Mouse (Mus musculus): Measurements from ENCODE around the gene Kcnh4.
A peak's percentile ranks its signal among the peaks of the same experiment; 100 is the strongest.

The Kcnh4 gene

DNA sequence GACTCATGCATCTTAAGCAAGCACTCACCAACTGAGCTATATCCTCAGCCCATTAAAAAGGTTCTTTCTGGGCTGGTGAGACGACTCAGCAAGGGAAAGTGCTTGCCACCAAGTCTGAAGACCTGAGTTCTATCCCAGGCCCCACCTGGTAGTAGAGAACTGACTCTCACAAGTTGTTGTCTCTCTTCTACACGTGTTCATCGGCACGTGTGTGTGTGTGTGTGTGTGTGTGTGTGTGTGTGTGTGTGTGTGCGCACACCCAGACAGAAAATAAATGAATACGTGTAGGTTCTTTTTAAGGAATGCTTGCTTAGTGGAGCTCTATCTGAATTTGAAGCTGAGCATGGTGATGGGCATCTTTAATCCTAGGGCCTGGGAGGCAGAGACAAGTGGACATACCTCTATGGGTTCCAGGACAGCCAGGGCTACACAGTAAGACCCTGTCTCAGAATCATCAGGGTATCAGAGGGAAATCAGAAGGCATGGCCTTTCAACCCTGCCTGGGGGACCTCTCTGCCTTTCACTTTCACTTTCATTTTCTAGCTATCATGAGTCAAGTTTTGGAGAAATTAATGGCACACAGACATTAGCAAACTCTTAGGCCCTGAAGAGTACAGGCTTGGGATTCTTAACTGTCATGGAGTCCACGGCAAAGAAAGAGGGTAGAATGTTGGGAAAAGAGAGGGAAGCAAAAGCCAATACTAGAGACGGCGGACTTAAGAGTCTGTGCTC is 24.4 kb downstream of the Kcnh4 start:
- no peak for DNase-seq (ENCODE audit: low read depth, low spot score)

DNA sequence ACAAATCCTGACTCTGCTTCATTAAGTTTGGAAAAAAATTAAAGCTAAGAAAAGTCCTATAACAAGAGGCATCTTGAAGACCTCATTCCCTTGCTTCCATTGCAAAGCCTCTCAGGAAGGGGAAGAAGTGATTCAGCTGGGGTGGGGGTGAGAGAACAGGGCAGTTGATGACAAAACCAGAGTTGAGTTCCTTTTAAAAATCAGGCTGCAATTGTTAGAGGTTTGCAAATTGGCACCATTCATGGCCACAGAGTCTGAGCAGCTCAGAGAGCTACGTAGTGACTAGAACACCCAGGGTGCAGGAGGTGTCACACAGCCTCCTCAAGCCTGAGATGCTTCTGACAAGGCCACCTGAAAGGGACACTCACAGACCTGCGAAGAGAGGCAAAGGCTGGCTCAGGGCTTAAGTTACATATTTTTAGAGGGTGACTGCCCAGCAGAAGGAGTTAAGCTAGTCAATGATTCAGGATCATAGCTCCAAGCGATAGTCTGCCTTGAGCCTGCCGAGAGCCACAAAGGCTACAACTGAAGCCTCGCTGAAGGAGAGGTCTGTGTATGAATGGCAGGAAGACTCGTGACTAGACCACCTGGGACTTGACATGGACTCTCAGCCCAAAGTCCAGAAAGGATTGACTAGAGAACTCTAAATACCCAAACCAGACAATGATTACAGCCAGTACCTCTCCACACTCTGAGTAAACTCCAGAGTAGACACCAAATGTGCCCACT is 29.1 kb downstream of the Kcnh4 start:
- DNase-seq (ENCODE audit: low read depth, low spot score): no peak

DNA sequence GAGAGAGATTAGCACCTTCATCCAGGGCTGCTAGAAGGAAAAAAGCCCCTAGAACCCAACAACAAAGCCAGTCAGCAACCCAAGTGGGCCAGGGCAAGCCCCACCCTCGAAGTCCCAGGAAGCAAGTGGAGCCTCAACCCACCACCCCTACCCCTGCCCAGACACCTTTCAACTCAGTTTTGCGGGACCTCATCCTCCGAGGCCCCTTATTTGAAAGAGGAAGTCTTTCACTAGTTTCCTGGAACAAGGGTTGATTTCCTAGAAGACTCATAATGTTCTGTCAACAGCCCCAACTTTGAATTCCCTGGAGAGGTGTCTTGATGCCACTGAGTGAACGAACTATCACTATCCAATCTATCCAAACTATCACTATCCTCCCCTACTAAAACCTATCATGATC is 29.8 kb downstream of the Kcnh4 start:
- no peak for DNase-seq (ENCODE audit: low read depth, low spot score)

DNA sequence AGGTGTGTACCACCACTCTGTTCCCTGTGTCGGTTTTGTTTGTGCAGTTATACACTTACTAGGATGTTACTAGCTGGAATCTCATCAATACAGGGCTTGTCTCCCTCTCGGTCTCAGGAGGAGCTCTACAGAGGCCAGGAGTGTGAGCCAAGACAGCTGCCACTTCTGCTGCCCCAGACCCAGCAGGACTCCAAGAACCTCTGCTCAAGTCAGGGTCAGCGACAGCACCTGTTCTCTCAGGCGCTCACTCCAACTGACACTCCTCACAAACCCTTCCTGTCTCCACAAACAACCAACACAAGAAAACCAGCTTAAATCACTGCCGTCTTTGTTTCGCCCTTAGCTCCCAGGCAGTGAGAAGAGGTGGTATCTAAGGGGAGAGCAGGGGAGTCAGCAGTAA is 31.1 kb downstream of the Kcnh4 start:
- no peak for DNase-seq (ENCODE audit: low read depth, low spot score)

DNA sequence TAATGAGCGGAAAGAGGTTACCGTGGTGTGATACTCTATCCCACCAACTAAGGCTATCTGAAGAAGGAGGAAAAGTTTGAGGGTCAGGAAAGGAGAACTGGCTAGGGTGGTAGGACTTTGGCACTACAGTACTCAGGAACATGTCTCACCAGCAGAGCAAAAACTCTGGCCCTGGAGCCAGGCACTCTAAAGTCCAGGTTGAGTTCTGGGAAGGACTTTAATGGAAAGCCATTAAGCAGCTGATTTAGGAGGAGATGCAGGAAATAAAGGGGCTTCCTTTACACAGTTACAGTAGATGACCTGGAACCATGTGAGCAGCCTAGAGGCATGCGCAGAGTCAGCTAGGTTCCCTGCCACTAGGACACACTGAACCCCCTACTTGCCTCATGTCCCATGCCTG is 32.5 kb downstream of the Kcnh4 start:
- DNase-seq (ENCODE audit: low read depth, low spot score): no peak

DNA sequence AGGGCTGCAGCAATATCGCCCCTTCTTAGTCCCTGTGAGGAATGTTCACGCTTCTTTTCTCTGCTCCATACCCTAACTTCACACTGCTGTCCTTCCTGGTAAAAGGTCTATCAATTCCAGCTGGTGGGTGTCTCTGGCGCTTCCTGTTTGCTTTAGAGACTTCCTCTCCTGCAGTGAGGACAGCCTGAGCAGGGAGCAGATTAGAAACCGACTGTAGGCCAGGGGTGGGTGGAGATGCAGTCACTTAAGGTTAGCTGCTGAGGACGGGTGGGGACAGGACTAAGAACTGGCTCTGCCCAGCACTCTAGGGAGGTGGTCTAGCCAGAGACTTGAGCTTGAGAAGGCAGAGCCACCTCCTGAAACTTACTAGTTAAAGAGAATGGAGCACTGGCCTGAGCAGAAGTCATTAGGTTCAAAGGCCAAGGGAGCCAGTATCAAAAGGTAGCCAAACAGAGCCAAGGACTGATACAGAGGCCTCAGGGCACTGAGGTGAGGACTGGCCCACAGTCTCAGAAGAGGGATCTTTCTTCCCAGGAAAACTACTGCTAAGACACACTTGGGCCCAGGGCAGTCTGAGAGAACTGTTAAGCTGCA is 34.7 kb downstream of the Kcnh4 start:
- DNase-seq (ENCODE audit: low read depth, low spot score): no peak

DNA sequence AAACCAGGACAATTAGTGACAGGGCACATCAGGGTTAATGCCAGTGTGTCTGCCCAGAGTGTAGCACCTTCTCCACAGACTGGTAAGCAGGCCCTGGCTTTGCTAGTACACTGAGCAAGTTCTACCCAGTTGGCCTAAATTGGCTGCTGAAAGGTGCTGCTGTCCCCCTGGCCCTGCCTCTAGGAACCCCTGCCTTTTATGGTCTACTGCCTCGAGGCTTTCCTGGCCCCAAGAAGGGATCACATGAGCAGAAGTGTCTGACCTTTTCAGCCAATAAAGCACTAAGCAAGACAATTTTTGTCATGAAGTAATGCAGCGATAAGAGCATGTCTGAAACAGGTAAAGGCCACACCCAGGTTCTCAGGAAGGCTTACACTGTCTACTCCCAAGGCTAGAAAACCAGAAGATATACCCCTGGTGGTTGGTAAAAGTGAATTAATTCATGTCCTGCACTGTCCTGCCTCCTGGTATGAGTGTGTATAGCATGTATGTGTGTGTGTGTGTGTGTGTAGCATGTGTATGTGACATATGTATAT is 37.2 kb downstream of the Kcnh4 start:
- no peak for DNase-seq (ENCODE audit: low read depth, low spot score)

DNA sequence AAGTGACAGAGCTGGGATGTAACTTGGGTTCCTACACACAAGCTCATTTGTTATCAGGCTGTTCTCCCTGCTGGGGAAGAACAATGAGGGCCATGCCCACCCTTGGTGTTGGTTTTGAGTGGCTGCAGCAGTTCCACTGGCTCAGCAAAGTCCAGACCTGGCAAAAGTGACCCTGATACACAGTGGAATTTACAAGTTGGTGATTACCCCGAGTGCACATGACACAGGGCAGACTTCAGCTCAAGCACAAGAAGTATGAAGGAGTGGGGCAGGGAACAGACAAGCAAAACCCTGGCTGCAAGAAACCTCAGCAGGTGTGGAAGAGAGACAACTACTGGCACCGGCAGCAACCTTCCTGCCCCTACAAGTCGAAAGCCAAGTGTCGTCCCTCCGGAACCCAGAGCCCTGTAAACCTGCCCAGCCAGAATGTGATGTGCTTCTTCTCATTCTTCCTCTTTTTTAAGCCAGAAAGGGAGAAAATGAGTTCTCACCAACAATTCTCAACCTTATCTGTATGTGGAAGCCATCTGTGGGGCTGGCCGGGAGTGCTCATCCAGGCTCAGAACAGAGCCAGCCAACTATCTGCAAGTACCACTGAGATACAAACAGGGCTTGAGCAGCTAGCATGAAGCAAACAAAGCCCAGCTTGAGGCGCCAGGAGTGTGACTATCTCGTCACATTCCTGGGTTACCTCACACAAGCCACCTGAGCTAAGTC is 37.8 kb downstream of the Kcnh4 start:
- DNase-seq (ENCODE audit: low read depth, low spot score): no peak

DNA sequence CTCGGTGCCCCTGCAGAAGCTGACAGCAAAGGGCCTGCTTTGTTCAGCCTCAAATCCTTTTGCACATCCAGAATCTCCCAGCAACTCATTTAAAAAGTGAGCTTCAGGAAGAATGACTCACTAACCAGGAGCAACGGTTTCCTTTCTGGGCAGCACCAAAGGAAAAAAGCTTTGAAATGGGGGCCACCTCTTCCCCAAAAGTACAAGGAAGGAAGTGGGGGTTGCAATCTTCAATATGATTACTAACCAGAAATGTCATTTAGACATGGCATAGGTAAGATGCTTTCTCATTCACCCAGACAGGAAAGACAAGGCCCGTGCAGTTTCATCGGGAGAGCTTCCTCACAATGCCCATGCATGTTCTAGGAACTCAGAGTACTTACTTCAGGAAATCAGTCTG is 38.5 kb downstream of the Kcnh4 start:
- DNase-seq (ENCODE audit: low read depth, low spot score): no peak

DNA sequence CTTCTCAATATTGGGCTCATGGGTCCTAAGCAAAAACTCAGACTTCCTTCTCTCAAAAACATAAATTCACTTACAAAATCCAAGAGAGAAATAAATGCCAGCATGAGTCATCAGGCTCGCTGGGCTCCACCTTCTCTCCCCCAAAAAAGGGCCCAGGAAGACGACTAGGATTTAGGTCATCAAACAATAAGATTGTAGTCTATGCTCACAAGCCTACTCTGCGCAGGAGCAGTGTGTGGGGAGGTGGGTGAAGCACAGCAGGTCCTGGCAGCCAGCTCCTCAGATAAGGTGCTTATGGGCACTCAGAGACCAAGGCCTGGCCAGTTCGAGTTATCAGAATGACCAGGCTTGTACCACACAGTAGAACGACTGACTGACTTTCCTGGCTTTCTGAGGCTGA is 39.4 kb downstream of the Kcnh4 start:
- DNase-seq (ENCODE audit: low read depth, low spot score): no peak

DNA sequence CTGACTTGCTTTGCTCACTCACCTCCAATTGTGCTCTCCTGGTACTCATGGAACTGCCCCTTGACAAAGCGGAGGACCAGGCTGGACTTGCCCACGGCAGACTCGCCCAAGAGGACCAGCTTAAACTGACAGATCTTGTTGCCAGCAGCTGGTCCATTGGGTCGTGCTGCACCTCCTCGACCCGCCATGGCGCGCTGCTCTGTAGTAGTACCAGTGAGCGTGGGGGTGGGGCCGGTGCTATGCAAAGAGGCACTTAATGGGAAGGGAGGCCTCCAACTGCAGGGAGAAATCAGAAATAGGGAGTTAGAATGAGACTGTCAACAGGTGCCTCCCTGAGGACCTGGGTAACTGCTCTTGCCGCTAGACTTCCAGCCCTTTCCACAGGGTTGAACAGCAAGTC is 39.8 kb downstream of the Kcnh4 start:
- DNase-seq (ENCODE audit: low read depth, low spot score): no peak

DNA sequence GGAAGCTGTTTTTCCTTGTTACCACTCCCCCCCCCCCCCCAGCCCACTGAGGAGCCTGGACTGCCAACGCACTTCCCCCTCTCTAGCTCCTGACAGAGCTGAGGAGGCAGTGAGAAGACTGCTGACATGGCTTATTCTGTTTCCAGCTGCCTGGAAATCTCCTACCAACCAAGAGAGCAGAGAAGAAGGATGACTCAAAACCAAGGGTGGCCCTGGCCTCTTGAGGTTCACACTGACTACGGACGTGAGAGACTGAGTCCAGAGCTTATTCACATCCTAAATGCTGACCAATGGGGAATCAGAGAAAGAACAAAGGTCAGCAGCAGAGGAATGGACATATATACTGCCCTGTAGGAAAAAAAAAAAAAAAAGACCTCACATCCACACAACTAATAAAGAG is 40.4 kb downstream of the Kcnh4 start:
- DNase-seq (ENCODE audit: low read depth, low spot score): no peak

DNA sequence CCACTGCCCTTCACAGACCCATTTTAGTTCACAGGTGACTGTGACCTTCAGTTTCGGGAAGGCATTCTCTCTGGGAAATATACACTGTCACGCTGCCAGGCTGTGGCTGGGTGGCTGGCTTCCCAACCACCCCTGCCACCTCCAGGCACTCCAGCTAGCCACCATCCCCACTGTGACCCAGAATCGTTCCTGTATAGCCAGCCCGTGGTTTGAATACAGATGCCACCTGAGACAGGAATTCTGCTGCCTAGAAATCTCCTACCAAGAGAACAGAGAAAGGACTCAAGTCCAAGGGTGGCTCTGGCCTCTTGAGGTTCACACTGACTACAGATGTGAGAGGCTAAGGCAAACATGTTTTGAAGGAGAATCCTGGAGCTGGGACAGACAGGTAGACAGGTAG is 40.9 kb downstream of the Kcnh4 start:
- DNase-seq (ENCODE audit: low read depth, low spot score): no peak

DNA sequence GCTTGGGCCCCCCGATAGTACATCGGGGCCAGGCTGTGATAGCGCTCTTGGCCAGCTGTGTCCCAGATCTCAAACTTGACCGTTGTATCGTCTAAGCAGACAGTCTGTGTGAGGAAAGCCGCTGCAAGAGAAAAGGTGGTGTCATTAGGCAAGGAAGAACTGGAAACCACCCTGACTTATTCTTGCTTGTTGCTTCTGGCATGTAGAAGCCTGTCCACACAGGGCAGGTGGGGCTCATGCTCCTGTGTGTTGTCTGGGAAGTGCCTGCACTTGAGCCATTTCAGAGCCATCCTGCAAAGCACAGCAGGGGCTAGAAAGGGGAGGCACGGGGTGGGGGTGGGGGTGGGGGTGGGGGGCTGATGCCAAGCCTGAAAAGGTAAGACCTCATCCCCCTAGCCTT is 41.3 kb downstream of the Kcnh4 start:
- no peak for DNase-seq (ENCODE audit: low read depth, low spot score)

DNA sequence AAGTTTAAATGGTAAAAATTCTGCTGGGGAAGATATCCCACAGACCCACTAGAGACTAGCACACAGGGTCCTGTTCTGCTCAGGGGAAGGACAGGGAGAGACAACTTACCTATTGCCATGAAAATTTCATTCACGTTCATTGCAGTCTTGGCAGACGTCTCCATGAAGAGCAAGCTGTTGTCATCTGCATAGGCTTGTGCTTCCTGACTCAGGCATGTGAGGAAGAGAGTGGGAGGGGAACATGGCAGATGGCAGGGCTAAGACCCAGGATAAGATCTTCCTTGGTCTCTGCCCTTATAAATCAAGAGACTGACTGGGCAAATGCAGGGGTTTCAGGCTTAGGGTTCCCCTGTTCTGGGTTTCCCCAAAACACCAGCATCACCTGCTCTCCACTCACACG is 43.1 kb downstream of the Kcnh4 start:
- DNase-seq (ENCODE audit: low read depth, low spot score): no peak

DNA sequence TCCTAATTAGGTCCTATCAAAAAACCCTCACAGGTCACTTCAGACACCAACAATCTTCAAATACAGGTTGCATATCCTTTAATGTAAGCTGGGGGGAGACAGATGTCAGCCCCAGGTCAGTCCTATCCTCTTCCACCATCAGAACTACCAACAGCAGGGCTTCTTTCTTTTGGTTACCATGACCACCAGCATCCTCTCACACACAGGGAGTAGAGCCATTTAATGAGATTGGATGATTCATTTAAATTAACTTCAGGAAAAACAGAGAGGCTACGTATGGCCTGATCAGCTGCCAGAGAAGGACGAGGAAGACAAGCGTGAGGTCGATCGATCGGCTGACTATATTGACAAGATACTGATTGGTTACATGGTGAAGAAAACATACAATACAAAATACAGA is 44.8 kb downstream of the Kcnh4 start:
- DNase-seq (ENCODE audit: low read depth, low spot score): no peak

DNA sequence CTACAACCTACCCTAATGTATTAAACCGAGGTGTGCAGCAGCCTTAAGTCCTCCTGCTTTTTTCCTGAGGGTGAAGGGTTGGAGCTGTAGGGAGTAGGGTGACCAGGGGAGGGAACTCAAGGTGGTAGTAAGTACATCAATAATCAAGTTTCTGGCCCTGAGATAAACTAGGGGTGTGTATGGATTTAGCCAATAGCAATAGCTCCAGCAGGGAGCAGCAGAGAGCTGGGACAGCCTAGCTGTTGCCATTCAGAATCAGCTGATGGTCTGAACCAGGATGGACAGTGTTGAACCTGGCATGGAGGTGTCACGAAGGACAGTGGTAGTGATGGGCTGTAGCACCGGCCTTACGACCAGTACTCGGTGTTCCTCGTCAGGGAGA is 45.2 kb downstream of the Kcnh4 start:
- peak; percentile 75 for DNase-seq (ENCODE audit: low read depth, low spot score)

DNA sequence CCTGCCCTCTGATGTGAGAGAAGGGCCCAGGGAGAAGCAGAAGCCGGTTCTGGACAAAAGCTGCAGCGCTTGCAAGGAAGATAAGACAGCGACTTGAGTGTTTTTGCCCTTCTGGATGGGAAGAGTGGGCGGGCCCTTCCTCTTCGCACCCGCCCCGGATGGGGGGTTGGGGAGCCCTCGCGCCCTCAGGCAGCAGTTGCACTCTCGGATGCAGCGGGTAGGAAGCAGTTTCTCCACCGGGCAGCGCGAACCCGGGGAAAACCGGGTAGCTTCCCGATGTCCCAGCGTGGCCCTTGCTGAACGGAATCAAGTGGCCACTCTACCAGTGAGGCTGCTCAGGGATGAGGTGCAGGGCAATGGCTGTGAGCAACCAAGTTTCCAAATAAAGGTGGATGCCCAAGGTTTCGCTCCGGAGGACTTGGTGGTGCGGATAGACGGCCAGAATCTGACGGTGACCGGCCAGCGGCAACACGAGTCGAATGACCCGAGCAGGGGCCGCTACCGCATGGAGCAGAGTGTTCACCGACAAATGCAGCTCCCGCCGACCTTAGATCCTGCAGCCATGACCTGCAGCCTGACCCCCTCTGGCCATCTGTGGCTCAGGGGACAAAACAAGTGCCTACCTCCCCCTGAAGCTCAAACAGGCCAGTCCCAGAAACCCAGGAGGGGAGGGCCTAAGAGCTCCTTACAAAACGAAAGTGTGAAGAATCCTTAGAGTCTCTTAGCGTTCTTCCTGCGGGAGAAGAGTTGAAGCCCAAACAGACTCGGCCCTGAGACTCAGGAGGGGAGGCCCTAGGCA is 45.8 kb downstream of the Kcnh4 start, which contains the start of gene Hspb9:
Gene Hspb9 (plus strand): TSS at position 116 of the 799 bp plus-strand sequence.
- DNase-seq (ENCODE audit: low read depth, low spot score): peak; percentile 37

DNA sequence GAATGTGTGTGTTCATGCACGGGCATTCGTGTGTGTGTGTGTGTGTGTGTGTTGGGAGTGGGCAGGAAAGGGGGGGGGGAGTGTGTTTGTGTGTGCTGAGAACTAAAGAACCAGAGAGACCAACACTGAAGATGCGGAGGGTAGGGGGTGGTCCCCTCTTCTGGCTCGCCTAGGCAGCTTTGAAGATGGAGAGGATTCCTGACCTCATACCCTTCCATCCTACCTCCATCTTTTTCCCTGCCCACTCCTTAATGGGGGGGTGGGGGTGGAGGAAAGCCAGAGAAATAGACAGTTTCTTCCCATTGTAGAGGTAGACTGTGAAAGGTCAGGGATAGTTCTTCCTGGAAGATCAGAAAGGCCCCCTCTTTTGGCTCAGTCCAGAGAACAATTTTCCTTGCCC is 46.6 kb downstream of the Kcnh4 start:
- DNase-seq (ENCODE audit: low read depth, low spot score): no peak

DNA sequence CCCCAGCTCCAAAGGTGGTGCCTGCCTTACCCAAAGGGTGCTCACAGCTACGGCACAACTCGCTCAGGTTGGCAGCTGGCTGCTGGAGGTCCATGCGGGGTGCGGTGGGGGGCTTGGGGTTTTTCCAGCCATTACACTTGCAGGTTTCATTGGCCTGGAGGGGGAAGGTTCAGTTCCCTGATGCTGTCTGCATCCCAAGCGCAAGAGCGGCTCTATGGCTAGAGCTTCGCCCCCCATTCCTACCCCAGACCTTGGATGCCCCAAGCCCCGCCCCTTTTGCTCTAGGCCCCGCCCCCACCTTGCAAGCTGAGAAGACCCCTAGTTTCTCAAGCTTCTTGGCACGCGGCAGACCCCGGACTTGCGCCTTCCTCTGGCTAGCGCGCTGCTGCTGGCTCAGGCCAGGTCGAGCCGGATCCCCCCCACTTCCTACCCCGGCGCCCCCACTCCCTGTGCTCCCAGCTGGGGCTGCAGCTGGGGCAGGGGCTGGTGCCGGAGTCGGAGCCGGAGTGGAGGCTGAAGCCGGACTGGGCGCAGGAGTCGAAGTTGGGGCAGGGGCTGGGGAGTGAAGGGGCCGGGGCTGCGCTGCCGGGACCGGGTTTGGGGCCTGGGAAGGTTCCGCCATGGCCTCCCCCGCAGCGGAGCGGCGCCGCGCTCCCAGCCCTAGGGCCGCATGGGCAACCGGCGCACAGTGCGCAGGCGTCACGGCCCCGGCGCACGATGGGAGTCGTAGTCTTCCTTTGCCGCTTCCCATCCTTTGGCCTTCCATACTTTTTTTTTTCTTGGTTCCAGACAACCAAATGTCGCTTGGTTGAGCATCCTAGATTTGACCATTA is 47.7 kb downstream of the Kcnh4 start, which contains the start of gene Kat2a:
Gene Kat2a (minus strand): TSS at position 683 of the 833 bp plus-strand sequence.
- DNase-seq (ENCODE audit: low read depth, low spot score): peak; percentile 86
